Mouse (Mus musculus): Measurements from ENCODE around the gene Tead1. TPM values are rescaled to one million over a fixed set of nuclear protein-coding genes. Genes with fewer than 3 reads are reported as not detected.

Gene Tead1
- total RNA-seq, 2 experiments from 2014 or later = 157 to 186 TPM

DNA sequence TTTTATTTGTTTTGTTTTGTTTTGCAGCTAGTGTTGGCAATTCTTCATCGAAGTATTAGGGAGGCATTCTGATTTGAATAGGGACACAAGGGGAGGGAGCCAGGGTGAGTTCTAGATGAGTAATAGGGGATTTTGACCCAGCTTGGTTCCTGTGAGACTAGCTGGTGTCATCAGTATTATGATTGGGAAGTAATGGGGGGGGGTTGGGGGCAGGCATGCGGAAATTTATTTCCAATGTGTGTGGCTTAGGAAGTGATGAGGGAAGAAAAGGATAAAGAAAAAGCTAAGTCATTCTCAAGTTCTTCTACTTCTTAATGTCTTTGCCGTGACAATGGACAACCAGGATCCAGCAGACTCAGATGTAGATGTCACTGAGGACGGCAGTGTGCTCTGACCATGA, 85.8 kb downstream of the Tead1 start:
- DNase-seq = no peak
- intact Hi-C loops (cut with DNase I) = loop anchor here (5.0 kb wide), 1 partner anchor 47 kb away; no protein-coding TSS in a partner anchor

DNA sequence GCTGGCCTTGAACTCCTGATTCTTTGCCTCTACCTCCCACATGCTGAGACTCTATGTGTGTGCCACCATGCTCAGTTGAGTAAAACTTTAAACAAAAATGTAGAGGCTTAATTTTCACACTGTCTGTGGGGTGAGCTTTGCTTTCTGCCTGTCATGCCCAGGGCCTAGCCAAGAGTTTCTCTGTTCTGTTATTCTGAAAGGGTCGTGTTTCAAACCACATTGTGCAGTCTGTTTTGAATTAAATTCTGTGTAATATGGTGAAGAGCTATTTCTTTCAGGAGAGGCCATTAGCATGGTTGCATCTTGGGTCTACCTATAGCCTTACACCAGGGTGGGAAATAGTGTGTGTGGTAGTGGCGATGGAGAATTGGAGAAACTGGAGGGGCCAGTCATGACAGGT, 90.7 kb downstream of the Tead1 start:
- intact Hi-C loops (cut with DNase I) = loop anchor here (5.0 kb wide), 2 partner anchors 42 to 73 kb away; no protein-coding TSS in a partner anchor
- no peak for DNase-seq

DNA sequence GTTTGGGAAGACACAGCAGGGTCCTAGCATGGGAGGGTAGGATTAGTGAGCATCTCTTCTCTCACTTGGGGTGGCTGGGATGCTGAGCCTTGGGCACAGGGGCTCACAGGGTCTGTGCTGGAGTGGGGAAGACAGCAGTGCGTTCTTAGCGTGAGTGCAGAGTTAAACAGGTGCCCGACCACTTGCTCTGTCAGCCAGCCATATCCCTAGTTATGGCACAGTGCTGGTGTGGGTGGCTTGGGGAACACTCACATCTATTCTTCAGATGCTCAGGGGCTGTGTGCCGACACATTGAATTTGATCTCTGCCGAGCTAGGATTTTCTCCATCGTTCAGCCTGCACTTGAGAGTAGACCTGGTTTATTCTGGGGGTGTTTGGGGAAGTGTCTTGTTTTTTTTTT, 92.3 kb downstream of the Tead1 start:
- intact Hi-C loops (cut with DNase I) = loop anchor here (5.0 kb wide), 1 partner anchor 74 kb away; no protein-coding TSS in a partner anchor

DNA sequence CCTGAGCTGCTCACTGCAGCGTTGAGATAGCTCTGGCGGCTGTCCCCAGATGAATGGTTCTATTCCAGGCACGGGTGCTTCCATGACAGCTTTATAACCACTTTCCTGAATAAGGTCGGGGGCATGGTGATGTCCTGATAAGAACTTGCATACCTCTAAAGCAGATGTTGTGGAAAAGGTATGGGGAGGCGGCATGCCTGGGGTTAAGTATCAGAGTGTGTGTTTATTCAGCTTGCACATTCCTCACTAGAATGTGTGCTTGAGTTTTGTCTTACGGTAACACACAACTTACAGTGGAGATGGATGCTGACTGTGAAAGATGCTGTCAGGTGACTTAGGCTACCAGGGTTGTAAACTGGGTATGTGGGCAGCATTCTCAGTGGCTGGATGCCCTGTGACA, 93.7 kb downstream of the Tead1 start:
- no peak for DNase-seq
- intact Hi-C loops (cut with DNase I) = loop anchor here (5.0 kb wide), 1 partner anchor 75 kb away; no protein-coding TSS in a partner anchor

More for the DNA sequence above, 92.3 kb downstream of the Tead1 start:
- DNase-seq = no peak

DNA sequence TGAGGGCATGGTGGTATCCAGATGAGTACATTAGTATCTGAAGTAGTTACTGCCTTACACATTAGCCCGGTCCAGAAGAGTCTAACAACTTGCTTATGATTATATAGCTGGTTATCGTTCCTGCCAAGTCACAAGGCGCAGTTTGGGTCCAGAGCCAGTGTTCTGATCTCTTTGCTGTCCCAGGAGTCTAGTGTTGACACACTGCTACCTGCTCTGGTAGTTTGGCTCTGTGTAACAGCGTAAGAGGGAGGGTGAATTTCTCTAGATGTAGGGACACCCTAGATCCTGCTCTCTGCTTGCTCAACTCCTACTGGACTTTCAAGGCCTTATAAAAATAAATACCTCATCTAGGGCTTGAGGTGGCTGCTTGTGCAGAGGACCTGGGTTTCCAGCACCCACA, 94.5 kb downstream of the Tead1 start:
- no peak for DNase-seq
- intact Hi-C loops (cut with DNase I) = loop anchor here (5.0 kb wide), 1 partner anchor 76 kb away; no protein-coding TSS in a partner anchor

DNA sequence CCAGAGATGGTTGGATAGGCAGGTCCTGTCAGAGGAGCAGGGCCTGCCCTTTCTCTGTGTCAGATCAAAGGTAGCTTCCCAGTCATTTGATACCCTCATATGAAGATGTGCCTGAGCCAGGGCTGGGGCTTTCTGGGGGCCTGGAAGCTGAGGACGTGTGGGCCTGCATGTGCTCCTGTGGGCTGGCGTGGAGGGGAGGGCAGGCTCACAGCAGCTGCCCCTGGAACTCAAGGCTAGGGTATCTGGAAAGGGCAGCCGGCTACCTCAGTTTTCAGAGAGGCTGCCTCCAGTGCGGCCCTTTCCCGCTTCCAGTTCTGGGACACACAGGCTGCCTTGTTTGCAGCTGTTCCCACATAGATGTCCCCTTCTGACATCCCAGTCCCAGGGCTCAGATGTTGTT, 96.7 kb downstream of the Tead1 start:
- DNase-seq = no peak
- intact Hi-C loops (cut with DNase I) = no loop called here

DNA sequence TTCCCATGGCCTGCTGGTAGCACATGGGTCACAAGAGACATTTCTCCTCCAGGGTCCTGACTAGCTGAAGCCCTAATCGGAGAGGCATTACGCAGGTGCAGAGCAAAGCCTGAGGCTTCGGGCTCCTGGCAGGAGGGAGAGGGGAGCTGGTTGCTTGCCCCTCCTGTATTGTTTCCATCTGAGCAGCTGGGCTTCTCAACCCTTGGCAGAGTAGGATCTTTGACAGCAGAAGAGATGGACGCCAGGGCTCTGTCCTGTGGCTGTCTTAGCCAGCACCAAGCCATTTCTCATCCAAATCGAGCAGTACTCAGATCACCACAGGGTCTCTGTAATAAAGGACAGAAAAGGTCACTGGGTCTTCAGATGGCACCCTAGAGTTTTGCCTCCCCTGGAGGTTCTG, 97.6 kb downstream of the Tead1 start:
- intact Hi-C loops (cut with DNase I) = no loop called here
- DNase-seq = no peak

DNA sequence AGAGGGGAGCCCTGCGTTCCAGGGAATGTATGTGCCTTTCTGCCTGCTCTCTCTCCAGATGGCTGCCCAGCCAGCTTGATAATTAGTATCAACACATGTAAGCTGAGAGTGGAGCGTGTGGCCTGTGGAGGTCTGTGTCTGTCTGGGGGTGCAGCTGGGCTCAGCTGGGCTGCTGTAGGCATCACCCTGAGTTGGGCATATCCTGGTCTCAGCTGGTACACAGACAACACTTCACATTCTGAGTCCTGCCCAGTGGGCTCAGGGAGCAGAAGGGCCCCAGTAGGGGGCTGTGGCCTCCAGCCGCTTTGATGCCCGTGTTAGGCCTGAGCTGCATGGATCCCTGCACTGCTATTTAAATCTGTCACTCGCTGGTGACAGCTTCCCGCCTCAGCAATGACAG, 100.5 kb downstream of the Tead1 start:
- intact Hi-C loops (cut with DNase I) = loop anchor here (5.0 kb wide), 1 partner anchor 88 kb away; no protein-coding TSS in a partner anchor
- DNase-seq = no peak

DNA sequence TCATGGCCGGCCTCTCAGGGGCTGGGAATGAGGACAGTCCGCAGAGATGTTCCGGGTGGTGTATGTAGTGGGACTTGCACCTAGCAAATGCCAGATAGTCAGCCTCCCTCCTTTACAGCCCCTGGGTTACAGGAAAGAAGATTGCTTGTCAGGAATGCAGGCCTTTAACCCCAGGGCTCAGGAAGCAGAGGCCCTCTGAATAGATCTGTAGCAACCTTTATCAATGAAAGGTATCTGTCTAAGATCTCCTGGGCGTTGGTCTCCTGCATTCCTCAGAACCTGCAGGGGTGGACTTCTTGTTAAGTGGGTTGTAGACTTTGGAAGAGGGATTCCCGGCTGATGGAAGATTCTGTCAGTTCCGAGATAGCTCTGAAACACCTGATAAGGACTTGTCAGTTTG, 101.8 kb downstream of the Tead1 start:
- intact Hi-C loops (cut with DNase I) = loop anchor here (5.0 kb wide), 1 partner anchor 86 kb away; no protein-coding TSS in a partner anchor

DNA sequence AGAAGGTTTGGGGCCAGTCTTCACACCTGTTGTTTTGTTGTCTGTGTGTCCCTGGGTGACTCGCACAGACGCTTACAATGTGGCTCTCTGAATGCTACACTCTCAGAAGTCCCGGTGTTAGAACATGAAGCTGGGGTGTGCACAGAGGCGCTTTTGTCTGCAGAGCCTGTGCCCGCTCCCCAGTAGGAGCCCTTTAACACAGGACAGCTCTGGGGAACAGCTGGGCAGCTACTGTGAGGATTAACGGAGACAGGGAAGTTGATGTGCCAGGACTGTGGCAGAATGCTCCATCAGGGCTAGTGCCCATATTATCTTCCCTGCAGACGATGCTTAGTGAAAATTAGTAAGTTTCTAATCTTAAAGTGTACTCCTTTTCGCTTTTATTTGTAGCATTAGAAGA, 102.9 kb downstream of the Tead1 start:
- intact Hi-C loops (cut with DNase I) = loop anchor here (5.0 kb wide), 1 partner anchor 85 kb away; no protein-coding TSS in a partner anchor
- no peak for DNase-seq

More for the DNA sequence above, 101.8 kb downstream of the Tead1 start:
- DNase-seq = no peak

DNA sequence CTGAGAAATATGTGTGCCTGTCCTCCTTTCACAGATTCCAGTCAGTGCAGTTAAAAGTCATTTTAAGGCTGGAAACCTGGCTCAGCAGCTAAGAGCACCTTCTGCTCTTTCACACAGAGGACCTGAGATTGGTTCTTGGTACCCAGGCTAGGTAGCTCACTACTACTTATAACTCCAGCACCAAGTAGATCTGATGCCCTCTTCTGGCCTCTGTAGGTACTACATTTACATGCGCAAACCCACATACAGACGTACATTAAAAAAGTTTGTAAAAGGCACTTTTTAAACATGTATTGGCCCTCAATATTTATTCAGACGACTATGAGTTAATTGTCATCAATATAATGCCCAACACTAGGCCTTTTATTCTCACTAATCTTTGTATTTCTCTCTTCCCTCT, 105.2 kb downstream of the Tead1 start:
- intact Hi-C loops (cut with DNase I) = loop anchor here (5.0 kb wide), 1 partner anchor 83 kb away; no protein-coding TSS in a partner anchor
- no peak for DNase-seq

DNA sequence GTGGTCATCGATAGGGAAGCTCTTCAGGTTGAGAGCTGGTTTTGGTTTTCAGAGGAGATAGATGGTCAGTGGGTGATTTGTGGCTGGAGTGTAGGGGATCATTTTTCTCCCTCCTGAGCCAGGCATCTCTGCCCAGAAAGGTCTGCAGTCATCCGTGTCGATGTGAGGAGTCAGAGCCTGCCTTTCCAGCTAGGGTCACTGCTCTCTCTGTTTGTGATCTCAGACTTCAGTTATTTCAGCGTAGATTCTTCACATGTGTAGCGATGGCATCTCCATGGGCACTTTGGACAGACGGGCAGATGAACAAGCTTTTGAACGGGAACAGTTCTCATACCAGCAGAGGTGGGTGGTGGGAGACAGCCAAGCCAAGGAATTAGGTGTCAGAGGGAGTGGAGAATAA, 106.2 kb downstream of the Tead1 start:
- DNase-seq = no peak
- intact Hi-C loops (cut with DNase I) = no loop called here

DNA sequence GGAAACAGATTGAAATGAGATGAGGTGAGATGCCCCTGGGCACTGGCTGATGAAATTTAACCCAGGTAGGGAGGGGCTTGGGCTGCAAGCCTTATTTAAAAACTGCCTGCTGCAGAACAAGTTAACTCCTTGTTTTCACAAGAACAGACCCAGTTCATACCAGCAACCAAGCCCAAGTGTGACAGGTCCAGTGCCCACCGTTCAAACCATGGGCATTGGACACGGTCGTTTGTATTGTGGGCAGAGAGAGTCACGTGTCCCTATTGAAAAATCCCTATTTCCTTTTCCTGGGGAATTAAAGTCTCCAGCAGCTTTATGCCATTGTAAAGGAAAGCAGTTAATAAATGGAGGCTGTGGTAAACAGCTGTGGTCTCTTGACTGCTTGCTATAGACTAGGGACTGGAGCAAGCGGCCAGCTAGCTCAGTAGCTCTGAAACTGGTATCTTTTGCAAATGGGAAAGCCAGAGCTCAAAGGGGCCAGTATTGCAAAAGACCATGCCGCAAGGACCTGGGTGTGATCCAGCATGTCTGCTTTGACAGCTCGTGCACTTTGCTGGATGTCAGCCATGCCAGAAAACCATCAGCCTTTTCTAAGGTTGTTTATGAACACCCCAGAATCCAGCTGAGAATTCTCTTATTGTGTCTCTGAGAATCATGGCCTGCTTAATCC, 107.6 kb downstream of the Tead1 start:
- DNase-seq = peak; percentile 35 to 44
- intact Hi-C loops (cut with DNase I) = no loop called here

DNA sequence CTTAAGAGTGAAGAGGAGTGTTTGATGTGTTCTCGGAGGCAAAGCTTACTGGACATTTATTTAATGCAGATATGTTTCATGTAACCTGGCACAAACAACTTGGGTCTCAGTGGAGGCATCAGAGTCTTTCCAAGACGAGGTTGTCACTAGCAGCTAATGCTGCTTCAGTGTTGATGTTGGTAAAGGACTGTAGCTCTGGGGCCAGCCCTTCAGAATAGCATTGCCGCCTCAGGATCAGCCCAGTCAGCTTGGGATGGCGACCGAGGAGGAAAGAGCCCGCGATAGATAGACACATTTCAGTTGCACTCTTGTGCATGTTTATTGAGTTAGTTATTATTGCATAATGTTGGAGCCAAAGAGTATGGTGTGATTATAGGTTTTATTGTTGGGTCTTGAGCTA, 108.2 kb downstream of the Tead1 start:
- intact Hi-C loops (cut with DNase I) = no loop called here
- DNase-seq = no peak

DNA sequence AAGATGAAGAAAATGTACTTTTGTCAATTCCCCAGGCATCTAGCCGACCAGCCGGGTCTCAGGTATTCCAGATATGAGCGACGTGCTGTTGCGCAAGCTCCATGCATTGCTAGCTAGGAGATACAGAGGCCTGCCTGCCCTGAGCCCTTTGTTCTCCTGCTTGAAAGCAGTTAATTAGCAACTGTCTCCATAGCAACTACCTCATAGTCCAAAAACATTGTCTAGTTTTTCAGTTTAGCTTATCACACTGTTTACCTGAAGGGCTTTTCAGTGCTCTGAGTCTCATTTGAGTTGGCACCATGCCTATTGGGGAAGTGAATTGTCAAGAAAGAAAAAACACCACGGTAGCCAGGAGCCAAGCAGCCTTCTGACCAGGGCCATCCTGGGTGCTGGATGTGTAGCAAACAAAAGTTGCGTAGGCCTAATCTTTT, 109.2 kb downstream of the Tead1 start:
- intact Hi-C loops (cut with DNase I) = no loop called here
- no peak for DNase-seq

DNA sequence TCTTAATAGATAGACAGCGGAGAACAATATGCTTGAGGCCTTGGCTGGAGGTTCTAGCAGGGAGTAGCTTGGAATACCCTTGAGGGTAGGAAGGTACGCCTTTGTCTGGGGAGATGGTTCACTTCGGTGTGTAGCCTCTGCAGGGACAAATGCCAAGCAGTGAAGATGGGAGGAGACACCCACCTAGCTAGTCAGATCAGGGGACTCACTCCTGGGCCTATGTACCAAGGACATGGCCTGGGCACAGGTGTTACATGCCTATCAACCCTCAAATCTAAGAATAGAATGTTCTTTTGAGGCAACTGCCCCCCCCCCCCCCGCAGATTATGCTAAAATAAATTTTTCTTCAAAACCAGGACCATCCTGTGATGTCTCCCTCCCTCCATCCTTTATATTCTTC, 110.6 kb downstream of the Tead1 start:
- intact Hi-C loops (cut with DNase I) = no loop called here
- no peak for DNase-seq

DNA sequence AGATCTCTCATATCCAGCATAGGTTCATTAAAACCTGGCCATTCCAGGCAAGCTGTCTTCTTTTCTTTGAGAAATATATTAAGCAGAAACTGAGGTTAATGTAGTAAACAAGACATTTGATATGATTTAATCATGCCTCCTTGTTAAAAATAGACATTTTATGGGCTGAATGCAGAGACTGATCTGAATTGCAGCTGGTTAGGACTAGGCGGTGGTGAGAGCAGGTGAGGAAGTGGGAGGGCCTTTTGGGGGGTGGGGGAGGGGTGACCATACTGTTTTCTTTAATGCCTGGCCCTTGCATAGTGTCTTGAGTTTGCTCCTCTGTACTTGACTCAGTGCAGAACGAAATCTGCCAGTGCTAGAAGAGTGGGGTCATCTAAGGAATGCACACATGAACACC, 111.2 kb downstream of the Tead1 start:
- DNase-seq = no peak
- intact Hi-C loops (cut with DNase I) = no loop called here

DNA sequence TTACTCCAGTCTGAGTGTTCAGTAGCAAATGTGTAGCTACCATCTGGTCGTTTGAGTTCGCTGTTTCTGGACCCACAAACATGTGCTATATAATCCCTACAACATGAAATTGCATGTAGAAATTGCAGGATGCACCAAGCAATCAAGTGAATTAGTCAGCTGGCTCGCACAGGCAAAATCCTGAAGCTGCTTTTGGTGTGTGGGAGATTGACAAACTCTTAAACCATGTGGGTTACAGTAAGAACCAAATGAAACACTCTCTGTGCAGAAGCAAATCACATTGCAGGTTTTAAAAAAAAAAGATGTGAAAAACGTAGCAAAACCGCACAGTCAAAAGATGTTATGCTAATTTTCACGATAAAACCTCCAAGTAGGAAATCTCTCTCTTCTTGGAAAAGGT, 113.6 kb downstream of the Tead1 start:
- no peak for DNase-seq
- intact Hi-C loops (cut with DNase I) = no loop called here

DNA sequence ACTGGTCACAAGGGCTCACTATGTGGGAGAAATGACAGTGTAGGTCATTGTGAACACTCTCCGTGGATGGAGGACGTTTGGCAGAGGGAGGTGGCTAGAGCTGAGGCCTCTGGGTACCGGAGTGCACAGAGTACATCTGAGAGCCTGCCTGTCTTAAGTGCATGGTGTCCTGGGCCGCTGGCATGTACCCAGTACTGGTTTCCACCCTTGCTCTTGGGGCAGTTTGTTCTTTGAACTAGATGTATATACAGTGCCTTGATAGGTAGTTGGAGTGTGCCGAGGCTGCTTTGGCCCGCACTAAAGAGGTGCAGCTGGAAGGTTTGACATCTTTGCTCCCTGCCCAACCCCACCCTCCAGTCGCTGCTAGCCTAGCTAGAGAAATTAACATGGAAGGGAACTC, 114.8 kb downstream of the Tead1 start:
- peak in 1 of 2 experiments; percentile 25 for DNase-seq
- intact Hi-C loops (cut with DNase I) = no loop called here

DNA sequence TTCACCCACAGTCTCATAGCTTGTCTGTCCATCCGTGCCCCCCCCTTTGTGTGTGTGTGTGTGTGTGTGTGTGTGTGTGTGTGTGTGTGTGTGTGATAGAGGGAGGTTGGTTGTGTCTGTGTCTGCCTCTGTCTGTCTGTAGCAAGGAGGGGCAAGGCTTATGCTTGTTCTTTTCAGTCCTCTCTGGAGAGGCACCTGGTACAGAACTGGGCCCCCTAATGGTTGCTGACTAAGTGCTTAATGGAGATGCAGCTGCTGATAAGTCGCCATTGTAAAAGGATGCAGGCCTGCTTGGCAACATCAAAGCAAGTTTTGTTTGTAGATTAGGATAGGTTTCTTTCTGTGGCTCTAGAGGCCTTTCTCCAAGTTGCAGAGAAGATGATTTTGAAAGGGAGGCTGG, 115.4 kb downstream of the Tead1 start:
- no peak for DNase-seq

DNA sequence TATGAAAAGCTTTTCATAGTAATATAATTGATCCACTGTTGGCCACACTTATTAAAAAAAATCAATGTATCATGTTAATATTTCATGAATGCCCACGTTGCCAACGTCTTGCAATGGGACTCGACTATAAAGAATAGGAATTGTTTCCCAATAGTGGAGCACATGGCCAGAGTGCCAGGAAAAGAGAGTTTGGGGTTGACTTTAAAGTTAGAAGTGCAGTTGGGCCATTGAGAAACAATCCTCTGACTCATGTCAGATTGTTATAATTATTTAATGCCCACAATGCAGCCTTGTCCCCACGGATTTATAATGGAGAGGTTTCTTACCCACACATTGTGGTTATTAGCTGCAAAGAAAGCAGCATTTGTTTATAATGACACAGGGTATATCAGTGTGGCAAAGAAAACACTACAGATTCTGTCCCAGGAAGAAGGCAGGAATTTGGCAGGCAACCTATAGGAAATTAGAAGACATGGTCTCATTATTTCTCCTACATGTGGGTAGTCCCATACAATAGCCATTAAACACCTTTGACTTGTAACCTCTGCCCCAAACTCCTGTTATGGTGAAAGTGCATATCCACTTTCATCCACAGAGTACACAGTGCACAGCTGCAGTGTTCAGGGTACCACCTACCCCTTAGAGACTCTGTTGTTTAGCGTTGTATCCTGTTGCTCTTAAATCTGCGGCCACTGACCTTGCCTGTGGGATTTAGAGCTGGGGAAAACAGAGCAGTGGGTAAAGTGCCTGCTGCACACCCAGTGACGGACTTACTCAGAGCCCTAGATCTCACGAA, 118.6 kb downstream of the Tead1 start:
- intact Hi-C loops (cut with DNase I) = no loop called here
- no peak for DNase-seq

More for the DNA sequence above, 115.4 kb downstream of the Tead1 start:
- intact Hi-C loops (cut with DNase I) = no loop called here

DNA sequence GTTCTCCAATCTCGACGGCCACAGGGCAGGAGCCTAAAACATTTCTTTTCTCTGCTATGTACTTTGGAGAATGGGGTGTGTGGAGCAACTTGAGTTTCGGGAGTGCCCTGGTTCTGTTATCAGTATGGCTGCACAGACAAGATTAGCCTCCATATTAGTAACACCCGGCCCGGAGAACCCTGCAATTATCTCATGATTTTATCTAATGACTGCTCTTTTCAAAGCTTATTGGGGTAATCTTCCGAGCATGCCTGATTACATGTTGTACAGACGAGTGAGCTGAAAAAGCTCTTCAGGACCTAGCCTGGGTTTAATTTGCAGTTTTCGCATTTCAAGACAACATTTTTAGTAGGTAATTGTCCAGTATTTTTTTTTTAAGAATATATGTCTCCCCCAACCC, 122.6 kb downstream of the Tead1 start:
- intact Hi-C loops (cut with DNase I) = no loop called here
- DNase-seq = no peak
